Mouse (Mus musculus): ENCODE measurements at regions not wholly inside any gene's neighbourhood (a gene's known extent, or its start where the extent isn't known, plus 50 kb on each side); places are given as distances from the start of the nearest gene placed in this dataset.
"Not testable (repeated sequence)": the region's sequence is repeated elsewhere in the genome, so short reads cannot be mapped to it uniquely, and the experiment has no call there.

- no peak for TF ChIP-seq CTCF (conservative IDR thresholded peaks at IDR 0.05)
- no peak for DNase-seq (ENCODE audit: low spot score in 2 of 2)
- Histone ChIP-seq H3K4me3 (no peak overlapping the region), H3K27ac (no peak overlapping the region)
Measured at GRCm38 (mm10) chr1:43294221-43295012, 97.6 kb upstream of the Fhl2 start.

GRCm38 (mm10) chr1:43297579-43297978 lies 100.8 kb upstream of the Fhl2 start:
- TF ChIP-seq CTCF (conservative IDR thresholded peaks at IDR 0.05) = no peak
- no peak overlapping the region for H3K27ac ChIP-seq
- DNase-seq (ENCODE audit: low spot score in 2 of 2) = no peak
- no peak overlapping the region for H3K4me3 ChIP-seq

- H3K4me3 ChIP-seq = no peak overlapping the region
- no peak for DNase-seq (ENCODE audit: low spot score in 2 of 2)
- H3K27ac ChIP-seq = no peak overlapping the region
- TF ChIP-seq CTCF (conservative IDR thresholded peaks at IDR 0.05) = no peak
Measured at GRCm38 (mm10) chr1:43298746-43299145, 102.0 kb upstream of the Fhl2 start.

- DNase-seq (ENCODE audit: low spot score in 2 of 2) = peak; percentile 48 to 52
- Histone ChIP-seq H3K4me3 (no peak overlapping the region), H3K27ac (no peak overlapping the region)
- TF ChIP-seq CTCF (conservative IDR thresholded peaks at IDR 0.05) = peak; percentile 89
Measured at GRCm38 (mm10) chr1:43299490-43300302, 102.9 kb upstream of the Fhl2 start.

- Histone ChIP-seq H3K4me3 (no peak overlapping the region), H3K27ac (no peak overlapping the region)
- no peak for TF ChIP-seq CTCF (conservative IDR thresholded peaks at IDR 0.05)
- DNase-seq (ENCODE audit: low spot score in 2 of 2) = no peak
Measured at GRCm38 (mm10) chr1:43300676-43301075, 103.9 kb upstream of the Fhl2 start.

- 0 out of 2 replicates have a peak, but pooled peaks have one; percentile 5 for TF ChIP-seq CTCF (conservative IDR thresholded peaks at IDR 0.05)
- H3K4me3 ChIP-seq = no peak overlapping the region
- H3K27ac ChIP-seq = no peak overlapping the region
- DNase-seq (ENCODE audit: low spot score in 2 of 2) = no peak
Measured at GRCm38 (mm10) chr1:43301866-43302571, 105.2 kb upstream of the Fhl2 start.

GRCm38 (mm10) chr1:43302657-43303056 lies 105.9 kb upstream of the Fhl2 start:
- no peak for TF ChIP-seq CTCF (conservative IDR thresholded peaks at IDR 0.05)
- no peak overlapping the region for H3K27ac ChIP-seq

GRCm38 (mm10) chr1:43305349-43306278 lies 108.8 kb upstream of the Fhl2 start:
- no peak for TF ChIP-seq CTCF (conservative IDR thresholded peaks at IDR 0.05)

More at GRCm38 (mm10) chr1:43302657-43303056, 105.9 kb upstream of the Fhl2 start:
- no peak overlapping the region for H3K4me3 ChIP-seq
- DNase-seq (ENCODE audit: low spot score in 2 of 2) = no peak

GRCm38 (mm10) chr1:43310711-43311695 lies 114.2 kb upstream of the Fhl2 start:
- no peak for DNase-seq (ENCODE audit: low spot score in 2 of 2)
- peak overlapping the region; percentile 11; the same call in 1 of the 2 replicates for H3K4me3 ChIP-seq
- TF ChIP-seq CTCF (conservative IDR thresholded peaks at IDR 0.05) = no peak
- H3K27ac ChIP-seq = peak overlapping the region; percentile 68

More at GRCm38 (mm10) chr1:43305349-43306278, 108.8 kb upstream of the Fhl2 start:
- Histone ChIP-seq H3K27ac (no peak overlapping the region), H3K4me3 (no peak overlapping the region)
- DNase-seq (ENCODE audit: low spot score in 2 of 2) = no peak

- not testable (repeated sequence) for H3K4me3 ChIP-seq; H3K27ac ChIP-seq; DNase-seq (ENCODE audit: low spot score in 2 of 2)
Measured at GRCm38 (mm10) chr1:43316331-43316730, 119.5 kb upstream of the Fhl2 start.

Measured in layer of hippocampus, adult 2 months (tissue).